Mouse (Mus musculus): Measurements from ENCODE around the gene Btn2a2. TPM values are rescaled to one million over a fixed set of nuclear protein-coding genes. Genes with fewer than 3 reads are reported as not detected.
A peak's percentile ranks its signal among the peaks of the same experiment; 100 is the strongest.

The Btn2a2 gene
- polyA plus RNA-seq, 1 experiment from 2014 or later: 0.30 TPM

DNA sequence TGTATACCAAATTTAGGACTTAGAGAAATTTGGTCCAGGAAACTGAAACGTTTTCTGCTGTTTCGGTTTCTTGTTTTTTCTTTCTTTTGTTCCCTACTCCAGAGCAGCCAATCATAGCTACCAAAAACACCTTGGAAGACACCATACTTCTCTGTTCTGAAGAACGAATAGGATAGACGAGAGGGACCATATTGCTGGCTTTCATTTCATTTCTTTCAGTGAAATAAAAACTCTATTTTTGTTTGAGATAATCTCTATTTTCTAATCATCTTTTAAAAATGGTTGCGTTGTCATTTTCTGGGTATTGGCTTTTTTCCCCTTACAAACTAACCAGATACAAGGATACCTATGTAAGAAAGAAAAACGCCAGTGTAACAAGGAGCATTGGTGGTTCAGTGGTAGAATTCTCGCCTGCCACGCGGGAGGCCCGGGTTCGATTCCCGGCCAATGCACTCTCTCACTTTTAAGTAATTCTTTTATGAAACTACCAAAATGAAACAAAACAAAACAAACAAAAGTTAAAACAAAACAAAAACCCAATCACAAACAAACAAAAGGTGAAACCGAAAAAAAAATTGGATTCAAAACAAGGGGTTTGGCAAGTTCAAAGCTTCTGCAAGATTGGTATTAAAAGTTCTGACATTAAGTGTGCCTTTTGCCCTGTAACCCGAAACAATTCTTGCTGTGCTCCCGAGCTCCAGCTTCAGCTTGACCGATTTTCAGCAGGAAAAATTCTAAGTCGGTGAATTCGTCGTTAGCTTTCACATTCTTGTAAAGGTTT, 28.4 kb upstream of the Btn2a2 start:
- H3K4me1 ChIP-seq (ENCODE audit: control insufficient read depth, insufficient read depth, low read length): no peaks in the 10 kb centered on the region; the same call in 1 of the 2 replicates
- WGBS: under 1% methylated on average over 19 of the region's 19 CpGs
- peak overlapping the region; percentile 72 for H3K4me2 ChIP-seq (replicated peaks; ENCODE audit: low read depth, low read length)
- peak overlapping the region; percentile 55 for H3K4me3 ChIP-seq (ENCODE audit: low read depth, low read length)
- H3K36me3 ChIP-seq (ENCODE audit: control insufficient read depth, insufficient read depth, low read length): no peaks in the 10 kb centered on the region
- ATAC-seq (ENCODE audit: insufficient number of reproducible peaks, insufficient read depth, low FRiP score, low read depth): peak; percentile 47; the same call in 1 of the 2 replicates
- H3K27ac ChIP-seq (ENCODE audit: low read length): no peak overlapping the region; the same call in 1 of the 2 replicates
- no peaks in the 10 kb centered on the region for H3K27me3 ChIP-seq (ENCODE audit: control insufficient read depth, insufficient read depth, low read length)
- no peaks in the 10 kb centered on the region for H3K9me3 ChIP-seq (ENCODE audit: control insufficient read depth, low read depth, low read length)
- H3K9ac ChIP-seq (replicated peaks; ENCODE audit: low read depth, low read length): no peak overlapping the region

DNA sequence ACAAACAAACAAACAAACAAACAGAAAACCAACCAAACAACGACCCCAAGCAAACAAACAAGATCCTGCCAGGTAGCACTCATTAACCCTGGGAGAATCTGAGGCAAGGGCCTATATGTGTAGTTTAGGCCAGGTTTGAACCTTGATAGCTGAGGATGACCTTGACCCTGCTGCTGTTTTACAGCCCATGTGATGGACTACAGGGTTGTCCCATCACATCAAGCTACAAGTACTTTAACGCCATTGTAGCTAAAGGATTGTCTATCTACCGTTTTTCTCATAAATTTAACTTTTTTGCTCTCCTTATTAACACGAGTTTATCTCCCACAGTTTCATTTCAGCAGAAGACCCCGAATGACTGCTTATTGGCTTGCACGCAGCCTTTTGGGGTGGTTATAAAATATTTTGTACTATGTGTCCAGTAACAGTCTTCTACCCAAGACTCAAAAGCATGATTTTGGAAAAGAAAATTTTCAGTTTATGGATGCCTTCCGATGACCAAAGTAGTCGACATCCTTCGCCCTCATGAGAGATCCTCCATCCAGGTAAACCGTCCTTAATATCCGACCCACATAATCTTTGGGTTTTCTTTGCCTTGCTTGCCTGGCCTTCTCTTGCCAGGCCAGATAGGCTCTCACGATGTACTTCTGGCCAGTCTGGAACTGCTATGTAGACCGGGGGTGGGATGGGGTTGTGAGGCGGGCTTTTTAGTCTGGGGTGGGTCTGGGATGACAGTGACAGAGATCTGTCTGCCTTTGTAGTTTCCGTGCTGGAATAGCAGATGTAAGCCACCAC, 27.4 kb upstream of the Btn2a2 start:
- Histone ChIP-seq H3K9me3 (ENCODE audit: control insufficient read depth, low read depth, low read length) (no peaks in the 10 kb centered on the region), H3K36me3 (ENCODE audit: control insufficient read depth, insufficient read depth, low read length) (no peaks in the 10 kb centered on the region), H3K4me3 (ENCODE audit: low read depth, low read length) (peak overlapping the region; percentile 55), H3K9ac (replicated peaks; ENCODE audit: low read depth, low read length) (no peak overlapping the region), H3K4me1 (ENCODE audit: control insufficient read depth, insufficient read depth, low read length) (no peaks in the 10 kb centered on the region; the same call in 1 of the 2 replicates), H3K27me3 (ENCODE audit: control insufficient read depth, insufficient read depth, low read length) (no peaks in the 10 kb centered on the region), H3K27ac (ENCODE audit: low read length) (peak overlapping the region; percentile 44; the same call in 1 of the 2 replicates), H3K4me2 (replicated peaks; ENCODE audit: low read depth, low read length) (peak overlapping the region; percentile 72)
- 46% methylated on average over 15 of the region's 15 CpGs for WGBS
- ATAC-seq (ENCODE audit: insufficient number of reproducible peaks, insufficient read depth, low FRiP score, low read depth): no peak

DNA sequence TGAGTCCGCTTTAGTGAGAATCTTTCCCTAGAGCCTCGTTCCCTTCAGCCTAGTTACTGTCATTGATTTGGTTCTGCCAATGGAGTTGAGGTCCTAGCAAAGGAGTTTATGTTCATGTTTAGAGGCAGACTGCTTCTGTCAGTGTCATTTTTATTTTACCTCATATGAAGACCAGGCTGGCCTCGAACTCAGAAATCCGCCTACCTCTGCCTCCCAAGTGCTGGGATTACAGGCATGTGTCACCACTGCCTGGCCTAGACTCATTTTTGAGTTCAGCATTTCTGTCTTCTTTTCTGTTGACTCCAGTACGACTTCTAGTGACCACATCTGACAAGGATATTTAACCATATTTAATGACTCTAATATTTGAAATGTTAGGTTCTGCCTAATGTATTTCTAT, 26.6 kb upstream of the Btn2a2 start:
- H3K9me3 ChIP-seq (ENCODE audit: control insufficient read depth, low read depth, low read length): no peaks in the 10 kb centered on the region
- H3K4me2 ChIP-seq (replicated peaks; ENCODE audit: low read depth, low read length): no peak overlapping the region
- ATAC-seq (ENCODE audit: insufficient number of reproducible peaks, insufficient read depth, low FRiP score, low read depth): no peak
- no peak overlapping the region for H3K4me3 ChIP-seq (ENCODE audit: low read depth, low read length)
- no peaks in the 10 kb centered on the region for H3K36me3 ChIP-seq (ENCODE audit: control insufficient read depth, insufficient read depth, low read length)
- H3K27ac ChIP-seq (ENCODE audit: low read length): no peak overlapping the region
- WGBS: 75% methylated on average over 5 of the region's 5 CpGs
- no peak overlapping the region for H3K9ac ChIP-seq (replicated peaks; ENCODE audit: low read depth, low read length)
- H3K4me1 ChIP-seq (ENCODE audit: control insufficient read depth, insufficient read depth, low read length): peaks cover under 1% of the 10 kb centered on the region; the same call in 1 of the 2 replicates
- H3K27me3 ChIP-seq (ENCODE audit: control insufficient read depth, insufficient read depth, low read length): no peaks in the 10 kb centered on the region

DNA sequence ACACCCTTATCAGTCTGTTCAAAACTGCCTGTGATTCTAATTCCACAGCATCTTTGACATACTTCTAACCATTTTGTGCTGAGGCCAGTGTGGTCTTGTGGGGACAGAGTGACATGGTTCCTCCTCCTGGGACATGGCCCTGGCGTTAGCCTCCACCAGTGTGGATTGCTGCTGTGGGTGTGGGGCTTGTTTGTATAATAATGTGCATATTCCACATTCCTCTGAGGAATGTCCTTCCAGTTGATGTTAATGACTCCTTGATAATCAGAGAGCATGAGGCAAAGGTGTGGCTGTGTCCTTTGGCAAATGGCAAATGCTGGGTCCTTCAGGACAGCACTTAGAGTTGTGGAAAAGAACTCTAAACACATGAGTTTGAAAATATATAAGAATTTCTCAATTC, 24.9 kb upstream of the Btn2a2 start:
- Histone ChIP-seq H3K27ac (ENCODE audit: low read length) (no peak overlapping the region), H3K4me3 (ENCODE audit: low read depth, low read length) (no peak overlapping the region), H3K4me1 (ENCODE audit: control insufficient read depth, insufficient read depth, low read length) (peaks cover 4% of the 10 kb centered on the region; the same call in 1 of the 2 replicates), H3K27me3 (ENCODE audit: control insufficient read depth, insufficient read depth, low read length) (no peaks in the 10 kb centered on the region), H3K36me3 (ENCODE audit: control insufficient read depth, insufficient read depth, low read length) (no peaks in the 10 kb centered on the region), H3K4me2 (replicated peaks; ENCODE audit: low read depth, low read length) (no peak overlapping the region), H3K9me3 (ENCODE audit: control insufficient read depth, low read depth, low read length) (no peaks in the 10 kb centered on the region), H3K9ac (replicated peaks; ENCODE audit: low read depth, low read length) (no peak overlapping the region)
- WGBS: 93% methylated on average over 1 of the region's 1 CpGs
- ATAC-seq (ENCODE audit: insufficient number of reproducible peaks, insufficient read depth, low FRiP score, low read depth): no peak

DNA sequence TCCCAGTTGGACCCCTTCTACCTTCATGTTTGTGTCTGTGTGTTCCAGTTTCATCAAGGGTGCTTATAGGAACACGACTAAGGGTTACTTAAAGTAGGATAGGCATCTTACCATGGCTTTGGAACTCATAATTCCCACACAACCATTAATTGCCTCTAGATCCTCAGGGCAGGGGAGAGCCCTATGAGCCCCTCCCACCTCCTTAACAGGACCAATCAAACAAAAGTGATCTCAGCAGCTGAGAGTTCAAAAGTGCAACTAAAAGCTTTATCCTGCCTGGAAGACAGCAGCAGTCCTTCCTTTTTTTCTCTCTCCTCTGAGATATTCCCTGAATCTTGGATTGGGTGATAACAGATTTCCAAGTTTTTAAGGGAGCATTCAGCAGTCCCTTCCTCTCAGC, 21.5 kb upstream of the Btn2a2 start:
- no peaks in the 10 kb centered on the region for H3K27me3 ChIP-seq (ENCODE audit: control insufficient read depth, insufficient read depth, low read length)
- no peak overlapping the region for H3K4me3 ChIP-seq (ENCODE audit: low read depth, low read length)
- H3K27ac ChIP-seq (ENCODE audit: low read length): no peak overlapping the region
- no peak overlapping the region for H3K4me2 ChIP-seq (replicated peaks; ENCODE audit: low read depth, low read length)
- no peak for ATAC-seq (ENCODE audit: insufficient number of reproducible peaks, insufficient read depth, low FRiP score, low read depth)
- 17% methylated on average over 1 of the region's 1 CpGs for WGBS
- H3K9ac ChIP-seq (replicated peaks; ENCODE audit: low read depth, low read length): no peak overlapping the region
- no peaks in the 10 kb centered on the region for H3K36me3 ChIP-seq (ENCODE audit: control insufficient read depth, insufficient read depth, low read length)
- H3K4me1 ChIP-seq (ENCODE audit: control insufficient read depth, insufficient read depth, low read length): peaks cover 9% of the 10 kb centered on the region; the same call in 1 of the 2 replicates
- H3K9me3 ChIP-seq (ENCODE audit: control insufficient read depth, low read depth, low read length): no peaks in the 10 kb centered on the region

DNA sequence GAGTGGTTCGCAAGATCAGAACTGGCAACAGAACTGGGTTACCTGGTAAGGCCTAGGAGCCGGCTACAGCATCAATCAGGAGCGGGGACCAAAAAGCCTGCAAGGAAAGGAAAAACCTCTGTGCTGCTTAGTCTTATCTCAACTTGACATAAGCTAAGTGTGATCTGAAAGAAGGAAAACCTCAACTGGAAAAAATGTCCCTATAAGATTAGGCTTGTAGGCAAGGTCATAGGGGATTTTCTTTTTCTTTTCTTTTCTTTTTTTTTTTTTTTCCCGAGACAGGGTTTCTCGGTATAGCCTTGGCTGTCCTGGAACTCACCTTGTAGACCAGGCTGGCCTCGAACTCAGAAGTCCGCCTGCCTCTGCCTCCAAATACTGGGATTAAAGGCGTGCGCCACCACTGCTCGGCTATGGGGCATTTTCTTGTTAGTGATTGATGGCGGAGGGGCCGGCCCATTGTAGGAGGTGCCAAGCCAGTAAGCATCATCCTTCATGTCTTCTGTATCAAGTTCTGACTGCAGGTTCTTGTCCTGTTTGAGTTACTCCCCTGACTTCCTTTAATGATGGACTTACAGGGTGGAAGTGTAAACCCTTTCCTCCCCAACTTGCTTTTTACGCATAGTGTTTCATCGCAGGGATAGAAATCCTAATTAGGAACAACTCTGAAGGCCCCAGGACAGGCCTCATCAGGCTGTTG, 18.3 kb upstream of the Btn2a2 start:
- Histone ChIP-seq H3K4me1 (ENCODE audit: control insufficient read depth, insufficient read depth, low read length) (peaks cover 12% of the 10 kb centered on the region; the same call in 1 of the 2 replicates), H3K9ac (replicated peaks; ENCODE audit: low read depth, low read length) (no peak overlapping the region), H3K4me2 (replicated peaks; ENCODE audit: low read depth, low read length) (no peak overlapping the region; the same call in 1 of the 2 replicates), H3K27ac (ENCODE audit: low read length) (no peak overlapping the region), H3K9me3 (ENCODE audit: control insufficient read depth, low read depth, low read length) (no peaks in the 10 kb centered on the region), H3K4me3 (ENCODE audit: low read depth, low read length) (peak overlapping the region; percentile 18; the same call in 1 of the 2 replicates), H3K36me3 (ENCODE audit: control insufficient read depth, insufficient read depth, low read length) (no peaks in the 10 kb centered on the region), H3K27me3 (ENCODE audit: control insufficient read depth, insufficient read depth, low read length) (no peaks in the 10 kb centered on the region)
- WGBS: 38% methylated on average over 14 of the region's 14 CpGs
- ATAC-seq (ENCODE audit: insufficient number of reproducible peaks, insufficient read depth, low FRiP score, low read depth): no peak

DNA sequence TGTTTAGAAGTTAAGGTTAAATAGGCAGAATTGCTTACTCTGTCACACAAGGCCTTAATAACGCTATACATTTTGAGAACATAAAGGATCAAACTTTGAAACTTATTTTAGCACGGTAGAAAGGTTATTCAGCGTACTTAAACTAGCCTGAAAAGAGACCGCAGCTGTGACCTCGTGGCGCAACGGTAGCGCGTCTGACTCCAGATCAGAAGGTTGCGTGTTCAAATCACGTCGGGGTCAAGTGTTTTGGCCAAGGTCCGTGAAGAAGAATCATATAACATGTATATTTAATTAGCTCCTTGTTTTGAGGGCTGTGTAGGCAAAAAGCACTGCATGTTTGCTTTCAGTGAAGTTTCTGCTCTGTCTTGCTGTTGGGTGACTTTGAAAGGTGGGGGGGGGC, 17.7 kb upstream of the Btn2a2 start:
- Histone ChIP-seq H3K36me3 (ENCODE audit: control insufficient read depth, insufficient read depth, low read length) (no peaks in the 10 kb centered on the region), H3K4me3 (ENCODE audit: low read depth, low read length) (peak overlapping the region; percentile 18), H3K4me1 (ENCODE audit: control insufficient read depth, insufficient read depth, low read length) (peaks cover 12% of the 10 kb centered on the region; the same call in 1 of the 2 replicates), H3K4me2 (replicated peaks; ENCODE audit: low read depth, low read length) (peak overlapping the region; percentile 31), H3K9me3 (ENCODE audit: control insufficient read depth, low read depth, low read length) (no peaks in the 10 kb centered on the region), H3K27ac (ENCODE audit: low read length) (no peak overlapping the region), H3K27me3 (ENCODE audit: control insufficient read depth, insufficient read depth, low read length) (no peaks in the 10 kb centered on the region), H3K9ac (replicated peaks; ENCODE audit: low read depth, low read length) (no peak overlapping the region)
- peak; percentile 56; the same call in 1 of the 2 replicates for ATAC-seq (ENCODE audit: insufficient number of reproducible peaks, insufficient read depth, low FRiP score, low read depth)
- WGBS: 18% methylated on average over 13 of the region's 13 CpGs
